ENCODE assay signal across 10 mouse cellular contexts in the genomic region with DNA sequence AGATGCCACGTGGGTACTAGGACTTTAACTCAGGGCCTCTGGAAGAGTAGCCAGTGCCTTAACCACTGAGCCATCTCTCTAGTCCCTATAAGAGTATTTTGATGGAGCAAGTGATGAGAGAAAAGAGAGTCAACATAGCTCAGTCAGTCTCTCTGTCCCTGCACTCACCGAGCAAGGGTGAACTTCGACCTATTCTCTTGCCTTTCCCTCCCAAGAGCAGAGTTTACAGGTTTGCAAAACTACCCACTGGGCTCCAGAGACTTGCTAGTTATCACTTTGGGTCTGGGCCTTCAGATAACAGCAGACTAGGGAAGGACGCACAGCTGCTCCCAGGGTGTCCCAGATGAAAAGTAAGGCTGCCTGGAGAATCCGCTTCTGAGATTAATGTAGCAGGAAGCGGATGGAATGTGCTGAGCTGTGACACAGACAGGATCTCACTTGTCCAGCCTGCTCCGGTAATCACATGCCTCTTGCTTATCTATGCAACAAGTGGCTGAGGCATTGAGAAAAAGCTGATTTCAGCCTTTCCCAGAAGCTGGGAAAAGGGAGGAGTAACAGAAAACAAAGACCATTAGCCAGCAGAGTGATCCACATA. TPM values are rescaled to one million over a fixed set of nuclear protein-coding genes. Genes with fewer than 3 reads are reported as not detected.
DNase-seq lines count a peak whose midpoint lies in the region; ATAC-seq and TF ChIP-seq lines count a peak whose summit lies in the region.
"Had no signal": no experiment of that assay in that cellular context is flagged by ENCODE, and none has a peak within 500 bp of the region (broad histone marks: within the 10 kb centered on the region; RNA-seq: fewer than 3 reads in every experiment).

No protein-coding gene starts in this region.

- WGBS in lung, embryonic 14.5 days: 13% methylated on average over 7 of the region's 7 CpGs

- H3K4me2 ChIP-seq in lung, embryonic 14.5 days: no peak overlapping the region
- H3K4me2 ChIP-seq: embryonic facial prominence, embryonic 12.5 days; limb, embryonic 13.5 days had no signal

- H3K36me3 ChIP-seq in lung, embryonic 14.5 days (ENCODE audit: insufficient read depth): no peaks in the 10 kb centered on the region
- H3K36me3 ChIP-seq: embryonic facial prominence, embryonic 12.5 days; limb, embryonic 13.5 days had no signal

- H3K27me3 ChIP-seq in lung, embryonic 14.5 days (ENCODE audit: insufficient read depth, low read length): no peaks in the 10 kb centered on the region
- H3K27me3 ChIP-seq: embryonic facial prominence, embryonic 12.5 days had no signal

- peak; percentile 89; the same call in 1 of the 2 replicates for ATAC-seq in lung, embryonic 14.5 days (ENCODE audit: insufficient read depth)

- DNase-seq in Muller cell, postnatal 12 days (ENCODE audit: inconsistent ontology term): peak; percentile 76
- DNase-seq in brain, adult 2 months (ENCODE audit: low read depth, low spot score): peak; percentile 25
- DNase-seq in kidney, adult 11 months: peak; percentile 80
- DNase-seq in lung, embryonic 14.5 days: peak; percentile 72
- DNase-seq in cerebellum, adult 9-11 months: no peak
- DNase-seq in thymus, postnatal 14 days: no peak
- no peak for DNase-seq in gastrocnemius, postnatal 25 days
- no peak for DNase-seq in left cerebral cortex, adult 9 months (ENCODE audit: low spot score in 2 of 2)

- H3K4me1 ChIP-seq in lung, embryonic 14.5 days (ENCODE audit: insufficient read depth): 0 out of 2 replicates have a peak, but pooled peaks cover 4% of the 10 kb centered on the region
- H3K4me1 ChIP-seq: embryonic facial prominence, embryonic 12.5 days; limb, embryonic 13.5 days had no signal

- TF ChIP-seq CTCF in lung, embryonic 14.5 days (IDR thresholded peaks at IDR 0.05; ENCODE audit: low read depth): no peak

- H3K9me3 ChIP-seq in lung, embryonic 14.5 days (ENCODE audit: low read depth, low read length): no peaks in the 10 kb centered on the region
- H3K9me3 ChIP-seq: embryonic facial prominence, embryonic 12.5 days; limb, embryonic 13.5 days had no signal

- H3K27ac ChIP-seq in lung, embryonic 14.5 days (ENCODE audit: low read depth): peak overlapping the region; percentile 50; the same call in 1 of the 2 replicates
- H3K27ac ChIP-seq: embryonic facial prominence, embryonic 12.5 days; limb, embryonic 13.5 days had no signal

- no peak overlapping the region for H3K4me3 ChIP-seq in lung, embryonic 14.5 days (ENCODE audit: low read depth, low read length)
- H3K4me3 ChIP-seq: embryonic facial prominence, embryonic 12.5 days; limb, embryonic 13.5 days had no signal

- no peak overlapping the region; the same call in 1 of the 2 replicates for H3K9ac ChIP-seq in lung, embryonic 14.5 days
- H3K9ac ChIP-seq: embryonic facial prominence, embryonic 12.5 days; limb, embryonic 13.5 days had no signal

RNA-seq across cellular contexts. Expression of gene Npl, which starts 7.0 kb away (rescaled TPM):
- 7.6 and 8.1 TPM in 2 replicates for polyA plus RNA-seq in lung, embryonic 14.5 days (2014; fragmentation: Nextera tagmentation; extraction: Ambion mirVana)
- total RNA-seq in gastrocnemius, postnatal 25 days (2021): 1 to 10 TPM in 1 of 2 experiments, under 1 TPM in 1; 0.90 to 2.1 TPM

RNA-seq across cellular contexts. Expression of gene Dhx9, which starts 55.4 kb away (rescaled TPM):
- polyA plus RNA-seq in lung, embryonic 14.5 days (2014; fragmentation: Nextera tagmentation; extraction: Ambion mirVana): 30.7 and 30.8 TPM in 2 replicates
- 10 to 100 TPM; 26.0 to 26.8 TPM for total RNA-seq in gastrocnemius, postnatal 25 days (2021)

Comparison
In these comparisons a context has a peak if more than half of its experiments do, and no peak if none do; other contexts are left out.
1. DNase-seq: peak in Muller cell, postnatal 12 days (single experiment), brain, adult 2 months (single experiment), kidney, adult 11 months (single experiment) and lung, embryonic 14.5 days (single experiment); none in cerebellum, adult 9-11 months (single experiment), thymus, postnatal 14 days (single experiment), gastrocnemius, postnatal 25 days (single experiment) and left cerebral cortex, adult 9 months (0 of 2).